Mouse (Mus musculus): Measurements from ENCODE around the gene Gnl2.

Gnl2 gene

DNA sequence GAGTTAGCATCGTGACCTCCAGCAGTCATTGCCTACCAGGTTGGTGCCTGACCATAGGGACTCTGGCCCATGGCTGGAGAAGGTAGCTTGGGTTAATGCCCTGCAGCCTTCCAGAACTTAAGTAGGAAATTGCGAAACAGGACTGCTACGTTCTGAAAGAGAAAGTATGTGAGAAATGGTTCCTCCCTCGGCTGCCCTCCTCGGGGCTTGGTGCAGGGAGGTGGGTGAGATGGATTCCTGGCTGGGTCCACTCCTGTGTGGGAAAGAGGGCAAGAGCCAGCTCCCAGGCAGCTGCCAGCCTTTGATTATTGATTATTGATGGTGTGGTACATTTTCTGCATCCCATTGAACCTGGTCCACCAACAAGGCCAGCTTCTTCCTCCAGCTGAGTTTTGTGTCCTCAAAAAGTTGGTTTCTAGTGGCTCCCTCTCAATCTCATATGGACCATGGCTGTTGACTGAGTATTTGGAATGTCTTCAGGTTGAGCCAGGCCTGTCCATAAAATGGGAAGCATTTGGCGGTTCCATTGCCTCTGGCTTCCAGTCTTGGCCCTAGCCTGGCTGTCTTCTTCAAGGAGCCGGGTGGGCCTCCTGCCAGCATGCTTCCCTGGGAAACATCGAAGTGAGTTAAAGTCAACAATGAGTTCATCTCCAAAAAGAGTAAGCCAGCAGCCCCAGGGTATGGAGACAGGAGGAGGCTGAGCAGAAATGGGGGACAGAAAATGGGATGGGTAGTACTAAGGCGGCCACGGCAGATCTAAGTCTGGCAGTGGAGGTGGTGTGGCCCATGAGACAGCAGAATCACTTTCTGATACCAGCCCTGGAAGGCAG, at the start of gene Gnl2:
TSS of gene Gnl2 (plus strand) at position 780 of the 830 bp plus-strand sequence.
- no peak for DNase-seq

DNA sequence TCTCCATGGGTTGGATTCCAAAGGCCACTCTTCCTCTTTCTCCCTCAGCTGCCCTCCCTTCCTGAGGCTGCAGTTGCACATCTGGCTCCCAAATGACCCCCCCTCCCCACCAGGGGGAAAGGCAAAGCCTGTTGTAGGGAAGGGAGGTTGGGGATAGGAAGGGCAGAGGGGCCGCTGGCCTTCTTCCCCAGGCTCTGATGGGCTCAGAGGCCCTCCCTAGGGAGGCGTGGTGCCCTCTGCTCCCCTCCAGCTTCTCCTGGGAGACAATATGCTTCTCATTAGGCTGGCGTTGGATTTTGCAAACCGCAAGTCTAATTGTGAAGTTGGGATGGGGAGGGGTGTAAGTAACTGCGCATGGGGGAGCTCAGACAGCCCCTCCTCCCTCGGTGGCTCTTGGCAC, 47.7 kb upstream of the Gnl2 start:
- no peak for DNase-seq

DNA sequence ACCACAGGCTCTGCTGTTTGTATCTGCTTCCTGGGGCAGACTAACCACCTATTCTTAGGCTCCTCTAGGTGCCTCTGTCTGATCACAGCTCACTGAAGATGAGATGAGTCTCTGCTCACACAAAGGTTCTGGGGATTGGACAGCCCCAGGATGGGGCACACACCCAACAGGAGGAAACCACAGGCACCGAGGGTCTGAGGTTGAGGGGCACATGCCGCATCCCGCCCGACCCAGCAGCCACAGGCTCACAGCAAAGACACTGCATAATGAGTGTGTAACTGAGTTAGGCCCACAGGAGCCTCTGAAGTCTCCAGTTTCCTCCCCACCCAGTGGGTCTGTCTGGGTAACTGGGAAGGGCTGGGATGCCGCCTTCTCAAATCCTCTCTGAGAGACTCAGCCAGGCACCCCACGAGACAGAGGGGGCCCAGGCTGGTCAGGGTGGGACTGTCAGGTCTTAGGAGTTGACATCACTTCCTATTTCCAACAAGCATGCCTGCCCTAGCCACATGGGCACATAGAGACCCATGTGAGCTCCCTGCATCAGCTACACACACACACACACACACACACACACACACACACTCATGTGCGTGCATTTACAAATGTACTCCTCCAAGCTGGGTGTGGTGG, 47.1 kb upstream of the Gnl2 start:
- no peak for DNase-seq

DNA sequence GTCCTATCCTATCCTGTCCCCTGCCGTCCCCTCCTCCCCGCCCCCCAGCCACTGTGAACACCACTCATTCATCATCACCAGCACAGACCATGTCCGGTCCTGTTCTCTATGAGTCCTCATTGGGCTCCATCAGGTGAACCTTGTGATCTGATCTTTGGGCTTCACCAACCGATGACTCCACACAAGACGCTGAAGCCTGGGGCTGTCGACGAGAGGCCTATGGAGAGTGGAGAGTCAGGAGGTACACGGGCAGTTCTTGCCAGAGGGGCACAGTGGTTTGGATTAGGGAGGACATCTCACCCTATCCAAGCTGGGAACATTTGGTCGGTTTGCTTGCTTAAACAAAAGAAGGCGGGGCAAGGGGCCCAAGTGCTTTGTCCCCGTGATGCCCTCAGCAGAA, 46.2 kb upstream of the Gnl2 start:
- DNase-seq: no peak

DNA sequence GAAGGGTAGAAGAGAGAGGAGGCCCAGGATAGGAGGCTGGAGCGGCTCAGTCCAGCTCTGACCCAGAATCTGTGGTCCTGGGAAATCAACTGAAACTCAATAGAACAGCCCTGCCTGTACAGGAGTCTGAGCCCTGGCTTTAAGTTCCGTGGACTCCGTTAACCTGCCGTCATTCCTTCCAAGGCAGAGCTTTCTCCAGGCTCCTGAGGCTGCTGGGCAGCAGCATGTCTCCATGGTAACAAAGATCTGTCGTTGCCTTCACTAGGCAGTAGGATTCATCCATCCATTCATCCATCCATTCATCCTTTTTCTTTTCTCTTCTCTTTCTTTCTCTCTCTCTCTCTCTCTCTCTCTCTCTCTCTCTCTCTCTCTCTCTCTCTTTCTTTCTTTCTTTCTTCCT, 45.7 kb upstream of the Gnl2 start:
- DNase-seq: no peak

DNA sequence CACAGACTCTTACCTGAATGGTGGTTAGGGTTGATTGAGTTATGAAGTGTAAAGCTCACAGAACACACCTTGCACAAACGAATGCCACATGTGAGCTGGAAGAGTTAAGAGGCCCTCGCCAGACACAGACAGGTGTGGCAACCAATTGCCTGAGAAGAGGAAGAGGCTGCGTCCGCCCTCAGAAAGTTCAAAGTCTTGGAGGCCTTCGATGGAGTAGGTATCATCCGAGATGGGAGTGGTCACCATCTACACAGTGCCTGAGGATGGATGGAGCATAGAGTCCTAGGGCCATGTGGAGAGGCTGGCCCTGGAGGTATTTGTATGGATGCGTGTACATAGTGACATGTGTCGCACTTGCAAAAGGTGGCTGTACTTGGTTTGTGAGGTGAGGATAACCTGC, 45.3 kb upstream of the Gnl2 start:
- no peak for DNase-seq

DNA sequence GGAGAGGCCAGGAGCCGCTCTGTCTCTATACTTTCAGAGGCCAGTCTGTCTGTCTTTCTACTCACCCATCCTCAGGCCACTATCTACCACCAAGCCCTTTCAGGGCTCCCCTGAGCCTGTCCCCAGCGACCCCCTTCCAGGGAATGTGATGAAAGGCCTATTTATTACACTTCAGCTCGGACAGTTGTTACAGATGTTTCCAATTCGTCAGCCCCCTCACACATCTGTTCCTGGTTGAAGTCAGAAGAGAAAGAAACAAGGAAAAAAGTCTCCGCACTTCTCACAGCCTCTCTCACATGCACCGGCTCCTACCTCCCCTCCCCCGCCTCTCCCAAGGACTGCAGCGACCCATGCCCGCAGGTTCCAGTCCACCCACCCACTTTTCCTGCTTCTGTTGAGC, 44.1 kb upstream of the Gnl2 start:
- no peak for DNase-seq

DNA sequence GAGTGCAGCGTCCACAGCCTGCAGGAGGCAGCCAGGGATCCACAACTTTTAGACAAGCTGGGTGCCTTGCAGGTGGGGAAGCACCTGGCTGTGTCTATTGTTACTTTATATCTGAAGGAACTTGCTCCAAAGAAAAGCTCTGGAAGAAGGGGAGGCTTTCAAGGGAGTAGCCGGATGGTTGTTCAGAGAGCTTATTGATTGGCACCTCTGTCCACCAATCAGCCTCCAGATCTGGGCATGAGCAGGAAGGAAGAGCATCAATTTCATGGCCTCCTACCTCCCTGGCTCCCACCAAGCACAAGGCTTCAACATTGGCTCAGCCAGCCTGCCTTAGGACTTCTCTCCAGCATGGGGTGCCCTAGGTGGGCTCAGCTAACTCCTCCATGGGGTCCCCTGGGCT, 43.1 kb upstream of the Gnl2 start:
- no peak for DNase-seq

DNA sequence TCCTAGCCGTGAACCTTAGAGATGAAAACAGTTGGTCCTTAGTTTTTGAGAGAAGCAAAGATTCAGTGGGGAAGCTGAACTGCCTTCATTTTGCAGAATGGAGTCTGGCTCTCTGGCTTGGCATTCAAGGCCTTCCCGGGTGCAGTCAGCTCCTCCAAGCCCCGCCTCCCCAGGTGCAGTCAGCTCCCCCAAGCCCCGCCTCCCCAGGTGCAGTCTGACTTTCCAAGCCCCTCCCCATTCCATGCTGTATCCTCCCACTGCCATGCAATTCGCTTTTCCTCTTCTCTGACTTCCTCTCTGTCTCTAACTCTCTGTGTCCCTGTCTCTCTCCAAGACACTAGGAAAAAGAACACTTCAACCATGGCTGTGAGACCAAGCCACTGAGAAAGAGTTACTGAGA, 38.2 kb upstream of the Gnl2 start:
- DNase-seq: no peak

DNA sequence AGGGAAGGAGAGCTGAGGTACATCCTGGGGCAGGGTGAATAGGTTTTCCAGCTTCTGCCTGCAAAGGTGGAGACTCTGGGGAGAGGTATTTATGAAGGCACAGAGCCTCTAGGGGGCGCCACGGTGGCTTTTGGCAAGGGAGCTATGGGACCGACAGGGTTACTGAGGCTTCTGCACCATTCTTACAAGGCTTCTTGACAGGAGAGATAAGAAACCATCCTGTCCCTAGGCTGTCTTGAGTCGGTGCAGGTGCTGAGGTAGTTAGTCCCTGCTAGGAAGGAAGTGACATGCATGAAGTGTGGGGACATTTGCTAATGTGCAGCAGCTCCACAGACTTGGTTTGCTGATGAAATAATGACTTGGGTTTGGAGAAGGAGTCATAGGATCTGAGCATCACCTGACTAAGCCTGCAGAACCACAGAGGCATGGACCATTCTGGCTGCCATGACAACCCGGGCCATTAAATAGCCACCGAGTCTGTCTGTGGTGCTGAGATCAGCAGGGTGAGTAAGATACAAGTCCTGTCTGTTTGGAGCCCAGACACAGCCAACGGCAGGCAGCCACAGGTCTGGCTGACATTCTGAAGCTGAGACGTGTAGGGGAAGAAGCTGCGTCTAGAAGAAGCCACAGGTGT, 32.4 kb upstream of the Gnl2 start:
- DNase-seq: peak in 1 of 2 experiments; percentile 11

DNA sequence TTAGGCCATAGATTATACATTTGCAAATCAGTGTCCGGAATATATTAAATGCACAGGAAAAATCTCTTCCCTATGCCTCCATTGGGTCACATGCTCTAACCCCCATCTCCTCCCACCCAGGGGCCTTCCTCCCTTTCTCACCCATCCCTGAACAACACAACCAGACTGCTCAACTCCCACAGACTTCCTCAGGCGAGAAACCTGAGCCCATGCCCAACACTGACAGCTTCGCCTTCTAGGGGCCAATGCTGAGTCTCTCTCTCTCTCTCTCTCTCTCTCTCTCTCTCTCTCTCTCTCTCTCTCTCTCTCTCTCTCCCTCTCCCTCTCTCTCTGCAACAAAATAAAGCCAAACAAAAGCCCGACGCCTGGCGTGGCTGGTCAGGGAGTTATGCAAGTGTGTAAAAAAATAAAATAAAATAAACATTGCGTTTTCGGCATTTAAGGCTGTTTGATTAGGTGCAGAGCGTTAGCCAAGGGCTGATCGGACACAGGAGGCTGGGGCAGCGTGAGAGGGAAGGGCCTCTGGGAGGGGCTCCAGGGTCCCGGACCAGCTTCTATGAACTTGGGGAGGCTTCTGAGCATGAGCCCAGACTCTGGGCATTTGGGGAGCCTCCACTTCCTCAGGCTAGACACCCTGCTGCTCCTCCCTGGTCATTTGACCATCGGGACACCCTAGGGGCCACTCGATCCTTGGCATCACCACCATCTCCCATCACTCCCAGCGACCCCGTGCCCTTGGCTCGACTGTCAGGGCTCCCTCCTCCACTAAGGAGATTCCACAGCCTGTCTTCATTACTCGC, 31.3 kb upstream of the Gnl2 start:
- DNase-seq: no peak

DNA sequence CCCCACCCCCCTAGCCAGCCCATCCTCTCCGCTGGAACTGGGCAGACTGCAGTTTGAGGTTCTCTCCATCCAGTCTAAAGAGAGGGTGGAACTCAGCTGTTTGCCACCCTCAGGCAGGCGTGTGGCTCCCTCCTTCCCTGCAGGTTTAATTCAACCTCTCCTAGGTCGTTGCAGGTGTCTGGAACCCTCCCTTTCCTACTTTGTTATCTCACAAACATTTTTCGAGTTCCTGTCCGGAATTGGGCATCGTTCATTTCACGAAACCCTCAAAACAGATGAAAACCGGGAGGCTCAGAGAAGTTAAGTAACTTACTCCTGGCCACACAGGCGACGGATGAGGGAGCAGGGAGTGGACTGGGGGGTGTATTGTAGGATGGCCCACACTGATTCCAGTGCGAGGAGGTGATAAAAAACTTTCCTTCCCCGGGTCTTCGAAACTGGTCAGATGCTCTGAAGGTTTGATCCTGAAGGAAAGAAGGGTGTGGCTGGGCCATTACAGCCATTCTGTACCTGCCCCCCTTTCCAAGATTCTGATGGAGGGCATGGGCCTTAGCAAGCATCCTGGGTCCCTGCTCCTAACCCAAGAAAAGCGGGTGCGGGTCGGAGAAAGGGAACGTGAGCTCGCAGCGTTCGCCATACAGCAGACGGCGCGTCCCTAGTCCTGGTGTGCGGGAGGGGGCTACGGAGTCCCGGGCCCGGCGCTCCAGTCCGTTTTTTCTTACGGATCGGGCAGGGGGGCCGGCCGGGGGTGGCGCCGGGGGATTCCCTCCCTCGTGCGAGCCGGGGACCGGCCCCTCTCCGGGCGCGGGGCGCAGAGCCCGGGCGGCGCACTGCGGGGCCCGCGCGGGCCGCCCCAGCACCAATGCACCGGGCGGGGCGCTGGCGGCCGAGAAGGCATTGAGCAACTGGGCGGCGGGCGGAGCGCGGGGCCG, 30.4 kb upstream of the Gnl2 start, which contains the start of gene Rspo1:
TSS of gene Rspo1 (plus strand) at position 760 of the 932 bp plus-strand sequence.
- no peak for DNase-seq

DNA sequence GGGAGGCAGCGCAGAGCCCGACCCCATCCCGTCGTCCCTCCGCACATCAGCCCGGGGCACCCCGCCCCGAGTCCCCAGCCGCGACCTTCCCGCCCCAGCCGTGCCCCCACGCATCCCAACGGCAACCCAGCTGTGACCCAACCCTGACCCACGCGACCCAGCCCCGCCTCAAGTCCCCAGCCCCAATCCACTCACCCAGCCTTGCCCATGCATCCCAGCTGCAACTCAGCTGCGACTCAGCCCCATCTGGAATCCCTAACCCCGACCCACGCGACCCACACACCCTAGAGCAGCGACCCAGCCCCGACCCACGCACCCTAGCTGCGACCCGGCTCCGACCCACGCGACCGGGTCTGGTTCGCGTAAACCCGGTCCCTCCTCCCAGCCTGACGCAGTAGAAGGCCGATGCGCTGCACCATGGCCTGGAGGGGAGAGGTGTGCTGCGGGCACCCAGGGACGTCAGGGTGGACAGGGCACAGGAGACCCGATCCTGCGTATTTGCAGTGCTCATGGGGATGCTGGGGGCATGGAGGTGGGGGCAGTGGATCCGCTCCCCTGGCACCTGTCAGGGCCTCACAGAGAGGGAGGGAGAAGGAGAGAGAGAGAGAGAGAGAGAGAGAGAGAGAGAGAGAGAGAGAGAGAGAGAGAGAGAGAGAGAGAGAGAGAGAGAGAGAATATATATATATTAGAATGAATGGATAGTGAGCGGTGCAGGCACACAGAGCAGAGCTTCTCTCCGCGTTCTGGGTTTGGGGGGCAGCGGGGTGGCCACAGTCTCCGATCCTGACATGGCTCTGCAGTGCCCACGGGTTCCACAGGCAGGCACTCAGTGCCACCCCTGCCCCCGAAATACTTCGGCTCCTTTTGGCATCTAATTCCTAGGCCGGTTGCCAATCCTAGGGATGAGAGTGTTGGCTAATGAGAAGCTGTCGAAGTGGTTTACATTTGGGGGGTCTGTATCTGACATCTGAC, 29.4 kb upstream of the Gnl2 start:
- no peak for DNase-seq

DNA sequence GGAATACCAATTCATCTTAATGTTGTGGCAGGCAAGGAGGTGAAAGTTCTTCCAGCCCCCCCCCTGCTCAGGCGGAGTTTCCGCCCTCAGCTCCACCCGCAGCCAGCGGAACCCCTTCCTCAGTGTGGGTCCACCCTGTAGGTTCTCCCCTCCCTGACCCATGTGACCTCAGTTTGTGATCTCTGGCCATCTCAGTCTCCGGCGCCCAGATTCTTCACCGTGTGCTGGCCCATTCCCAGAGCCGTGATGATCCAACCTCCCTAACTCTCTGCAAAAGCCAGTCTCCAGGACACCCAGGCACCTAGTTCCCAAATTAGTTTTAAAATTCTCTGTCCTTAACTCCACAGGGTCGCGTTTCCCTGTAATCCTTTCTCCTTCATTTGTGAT, 28.7 kb upstream of the Gnl2 start:
- no peak for DNase-seq

DNA sequence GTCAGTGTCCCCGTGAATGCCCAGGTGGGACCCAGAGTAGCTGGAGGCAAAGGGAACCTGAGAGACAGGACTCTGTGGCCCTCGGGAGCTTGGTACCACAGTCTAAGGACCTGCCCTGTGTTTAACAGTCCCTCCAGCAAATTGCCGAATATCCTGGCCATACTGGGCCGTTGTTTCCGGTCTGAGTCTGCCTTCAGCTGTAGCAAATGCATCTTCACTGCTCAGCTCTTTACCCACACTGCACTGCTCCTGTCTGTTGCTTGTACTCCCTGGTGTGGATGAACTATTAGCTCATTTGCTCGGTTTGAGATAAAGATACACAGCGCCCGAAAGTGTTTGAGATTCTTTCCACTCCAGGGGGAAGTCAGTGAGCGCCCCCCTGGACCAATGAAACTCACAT, 28.0 kb upstream of the Gnl2 start:
- no peak for DNase-seq

DNA sequence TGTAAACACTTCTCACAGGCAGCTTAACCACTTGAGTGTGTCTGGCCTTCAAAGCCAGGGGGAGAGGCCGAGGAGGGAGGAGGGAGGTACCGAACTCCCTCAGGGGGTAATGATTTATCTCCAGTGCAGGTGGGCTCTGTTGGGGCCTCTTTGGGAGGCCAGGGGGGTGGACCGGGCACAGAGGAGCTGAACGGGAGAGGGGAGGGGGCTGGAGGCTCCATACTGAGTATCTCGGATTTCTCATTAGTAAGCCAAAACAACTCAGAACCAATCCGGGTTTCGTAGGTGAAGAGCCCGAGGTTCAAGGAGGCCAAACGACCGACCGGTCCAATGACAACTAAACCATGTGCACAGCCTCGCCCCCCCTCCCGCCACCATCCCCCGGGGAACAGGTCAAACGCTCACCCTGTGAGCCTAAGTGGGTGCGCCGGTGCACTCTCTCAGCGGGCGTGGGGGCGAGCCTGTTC, 26.6 kb upstream of the Gnl2 start:
- no peak for DNase-seq

DNA sequence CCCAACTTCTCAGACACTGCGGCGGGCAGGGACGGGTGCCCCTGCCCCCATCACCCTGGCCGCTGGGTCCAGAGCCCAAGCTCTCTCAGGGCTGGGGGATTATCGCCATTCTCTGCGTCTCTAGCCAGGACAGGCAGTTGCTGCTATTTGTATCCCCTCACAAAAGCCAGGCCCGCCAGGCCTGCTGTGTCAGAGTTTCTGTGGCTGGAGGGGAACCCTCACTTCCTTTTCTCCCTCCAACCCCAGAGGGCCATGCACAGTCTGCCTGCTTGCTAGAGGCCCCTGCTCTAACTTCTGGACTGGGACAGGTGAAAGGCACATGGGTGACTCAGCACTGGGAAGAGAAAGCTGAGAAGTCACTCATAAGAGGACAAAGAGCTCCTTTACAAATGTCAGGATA, 26.1 kb upstream of the Gnl2 start:
- DNase-seq: no peak

DNA sequence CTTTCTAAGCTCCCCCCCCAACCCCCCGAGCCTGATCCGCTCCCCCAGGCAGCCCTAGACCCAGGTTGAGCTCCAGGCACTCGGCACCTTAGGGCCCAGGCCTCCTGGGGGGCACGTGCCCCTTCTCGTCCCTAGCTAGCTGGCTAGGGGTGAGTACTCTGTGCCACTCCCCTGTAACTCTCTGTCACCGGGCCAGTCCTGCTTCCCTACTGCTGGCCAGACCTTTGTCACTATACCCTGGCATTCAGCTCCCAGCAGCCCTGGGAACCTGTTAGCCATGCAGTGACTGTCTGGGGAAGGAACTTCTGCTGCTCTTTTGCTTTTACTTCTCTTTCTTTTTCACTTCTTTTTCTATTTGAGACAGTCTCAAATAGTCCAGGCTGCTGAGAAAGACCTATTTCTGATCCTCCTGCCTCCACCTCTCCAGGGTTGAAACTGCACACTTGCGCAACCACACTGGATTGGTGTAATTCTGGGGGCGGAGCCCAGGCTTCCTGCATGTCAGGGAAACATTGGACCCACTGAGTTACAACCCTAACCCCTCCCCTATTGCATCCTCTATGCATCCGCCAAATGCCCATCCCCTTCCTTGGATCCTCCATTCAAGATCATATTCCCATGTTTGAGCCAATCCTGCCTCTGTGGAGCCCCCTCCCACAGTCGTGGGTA, 18.8 kb upstream of the Gnl2 start:
- no peak for DNase-seq

DNA sequence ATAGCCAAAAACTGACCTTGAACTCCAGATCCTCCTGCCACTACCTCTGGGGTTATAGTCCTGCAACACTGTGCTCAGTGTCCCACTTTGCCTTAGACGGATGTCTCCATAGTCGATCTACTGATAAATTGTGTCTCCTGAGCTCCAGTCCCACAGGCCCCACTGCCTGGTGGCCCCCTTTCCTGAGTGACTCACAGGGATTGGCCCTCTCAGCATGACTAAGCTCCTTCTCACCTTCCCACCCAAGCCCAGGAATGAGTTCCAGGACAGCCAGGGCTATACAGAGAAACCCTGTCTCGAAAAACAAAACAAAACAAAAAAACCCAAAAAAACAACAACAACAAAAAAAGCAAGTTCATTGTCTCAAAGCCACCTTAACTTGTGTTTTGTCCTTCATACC, 16.8 kb upstream of the Gnl2 start:
- DNase-seq: no peak

DNA sequence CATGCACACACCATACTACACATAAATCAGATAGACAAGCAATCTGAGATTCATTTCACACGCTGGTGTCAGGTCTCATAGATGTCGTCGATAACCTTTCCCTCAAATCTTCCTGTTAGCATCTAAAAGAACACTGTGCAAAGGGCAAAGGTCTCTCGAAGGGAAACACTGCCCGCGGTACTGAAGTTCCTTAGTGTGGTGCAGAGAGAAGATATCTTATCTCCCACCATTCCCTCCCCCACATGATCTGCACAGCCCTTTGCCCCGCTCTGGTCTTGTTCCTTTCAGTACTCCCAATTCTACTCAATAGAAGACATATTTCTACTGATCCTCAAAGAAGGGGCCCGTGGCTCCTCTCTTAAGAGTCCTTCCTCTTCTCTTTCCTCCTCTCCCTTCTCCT, 13.4 kb upstream of the Gnl2 start:
- no peak for DNase-seq
